Mouse (Mus musculus): ENCODE measurements at regions not wholly inside any gene's neighbourhood (a gene's known extent, or its start where the extent isn't known, plus 50 kb on each side); places are given as distances from the start of the nearest gene placed in this dataset.

DNA sequence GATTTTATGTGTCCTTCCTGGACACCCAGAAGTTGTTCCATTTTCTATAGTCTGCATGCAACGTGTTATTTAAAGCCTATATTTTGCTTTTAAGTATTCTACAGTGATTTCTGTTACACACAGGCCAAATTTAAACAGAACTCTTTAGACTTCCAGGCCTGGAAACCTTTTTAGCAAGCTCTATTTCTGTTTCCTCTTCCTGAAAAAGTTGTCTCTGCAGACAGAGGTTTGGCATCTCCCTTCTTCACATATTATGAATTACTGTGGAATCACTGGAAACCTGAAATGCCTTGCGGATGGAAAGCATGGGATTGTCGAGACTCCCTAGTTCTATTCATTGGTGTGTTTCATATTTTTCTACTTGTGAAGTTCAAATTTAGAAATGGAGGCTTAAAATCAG, 530.7 kb downstream of the Cd109 start:
- DNase-seq = no peak

DNA sequence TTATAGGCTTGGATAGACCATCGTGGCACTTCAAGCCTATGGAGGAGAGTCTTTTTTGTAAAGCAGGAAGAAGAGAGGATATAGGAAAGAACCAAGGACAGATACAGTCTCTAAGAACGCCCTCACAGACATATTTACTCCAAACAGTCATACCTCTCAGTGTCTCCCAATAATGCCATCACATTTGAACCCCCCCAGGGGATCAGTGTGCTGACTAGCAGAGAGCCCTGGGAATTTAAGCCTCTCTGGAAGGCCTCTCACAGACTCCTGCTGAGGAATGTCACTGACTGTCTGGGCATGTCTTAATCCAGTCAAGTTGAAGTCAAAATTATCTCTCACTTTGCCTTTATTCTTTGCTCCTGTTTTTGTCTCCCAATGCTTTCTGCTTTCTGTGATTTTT, 550.2 kb downstream of the Cd109 start:
- DNase-seq = no peak

GRCm38 (mm10) chr9:79173036-79173435, 545.6 kb downstream of the Col12a1 start:
- no peak for DNase-seq

GRCm38 (mm10) chr9:79179954-79180353, 538.7 kb downstream of the Col12a1 start:
- no peak for DNase-seq

DNA sequence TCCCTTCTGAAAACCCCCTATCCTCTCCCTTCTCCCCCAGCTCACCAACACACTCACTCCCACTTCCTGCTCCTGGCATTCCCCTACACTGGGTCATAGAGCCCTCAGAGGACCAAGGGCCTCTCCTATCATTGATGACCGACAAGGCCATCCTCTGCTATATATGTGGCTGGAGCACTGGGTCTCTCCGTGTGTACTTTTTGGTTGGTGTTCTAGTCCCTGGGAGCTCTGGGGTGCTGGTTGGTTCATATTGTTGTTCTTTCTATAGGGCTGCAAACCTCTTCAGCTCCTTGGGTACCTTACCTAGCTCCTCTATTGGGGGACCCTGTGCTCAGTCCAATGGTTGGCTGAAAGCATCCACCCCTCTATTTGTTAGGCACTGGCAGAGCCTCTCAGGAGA, 523.2 kb downstream of the Col12a1 start:
- no peak for DNase-seq

DNA sequence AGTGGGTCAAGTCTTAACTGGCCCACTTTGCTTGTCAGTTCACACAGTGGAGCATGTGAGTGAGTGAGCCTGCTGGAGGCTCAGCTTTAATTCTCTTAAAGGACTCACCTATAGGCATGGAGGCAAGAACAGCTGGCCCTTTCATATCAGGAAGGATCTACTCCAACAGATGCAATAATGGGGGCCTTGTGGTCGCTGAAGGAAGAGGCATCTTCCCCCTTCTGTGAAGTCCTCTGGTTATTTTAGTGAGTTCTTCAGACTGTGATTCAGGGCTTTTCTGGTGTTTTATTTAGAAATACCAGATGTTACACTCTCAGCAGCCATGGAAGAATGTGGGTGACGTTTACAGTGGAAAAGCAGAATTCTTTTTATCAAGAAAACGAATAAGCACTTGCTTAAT, 516.9 kb downstream of the Col12a1 start:
- no peak for DNase-seq

GRCm38 (mm10) chr9:79213364-79213763, 505.3 kb downstream of the Col12a1 start:
- no peak for DNase-seq

GRCm38 (mm10) chr9:79215986-79216385, 502.6 kb downstream of the Col12a1 start:
- DNase-seq = no peak

- no peak for DNase-seq
Observed at GRCm38 (mm10) chr9:79216432-79216831, 502.2 kb downstream of the Col12a1 start.

- no peak for DNase-seq
Observed at GRCm38 (mm10) chr9:79233081-79233480, 485.6 kb downstream of the Col12a1 start.

DNA sequence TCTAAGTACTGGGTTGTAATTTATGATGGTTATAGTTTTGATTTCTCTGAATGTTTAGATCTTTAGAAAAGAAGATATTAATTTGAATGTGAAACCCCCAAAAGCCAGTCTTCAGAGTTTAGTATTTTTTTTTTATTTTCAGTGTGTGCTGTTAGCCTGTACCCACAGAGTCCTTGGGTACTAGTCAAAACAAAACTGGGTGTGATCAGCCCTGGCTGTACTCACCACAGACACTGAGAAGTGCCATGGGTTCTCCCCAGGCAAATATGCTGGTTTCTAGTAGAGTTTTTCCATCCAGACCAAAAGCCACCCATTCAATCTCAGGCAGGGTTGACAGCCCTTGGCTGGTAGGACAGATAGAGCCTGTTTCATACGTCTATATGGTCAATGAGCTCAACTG, 484.9 kb downstream of the Col12a1 start:
- no peak for DNase-seq

DNA sequence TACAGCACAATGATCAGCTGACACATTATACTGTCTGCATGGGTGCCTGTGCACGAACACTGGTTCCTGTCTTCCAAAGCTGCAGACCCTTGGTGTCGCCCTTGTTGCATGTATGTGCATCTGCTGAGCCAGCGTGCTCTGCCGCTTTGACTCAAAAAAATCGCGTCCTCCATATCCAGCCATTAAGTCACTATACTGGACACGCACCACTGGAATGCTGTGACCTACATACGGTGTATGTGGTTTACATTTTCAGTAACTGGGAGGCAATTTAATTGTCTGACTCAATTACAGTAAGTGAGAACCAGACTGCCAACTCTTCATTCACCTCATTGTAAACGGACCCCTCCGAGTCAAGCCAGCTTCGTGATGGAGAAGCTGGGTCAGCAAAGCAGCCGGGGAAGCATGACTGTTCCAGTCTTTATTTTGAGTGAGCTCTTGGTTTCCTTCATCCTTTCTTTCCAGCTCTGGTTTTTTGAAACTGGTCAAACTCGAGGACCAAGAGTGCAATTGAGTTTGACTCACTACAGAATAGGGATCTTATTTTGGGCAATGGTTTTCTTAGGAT, 448.9 kb downstream of the Col12a1 start:
- DNase-seq = no peak

DNA sequence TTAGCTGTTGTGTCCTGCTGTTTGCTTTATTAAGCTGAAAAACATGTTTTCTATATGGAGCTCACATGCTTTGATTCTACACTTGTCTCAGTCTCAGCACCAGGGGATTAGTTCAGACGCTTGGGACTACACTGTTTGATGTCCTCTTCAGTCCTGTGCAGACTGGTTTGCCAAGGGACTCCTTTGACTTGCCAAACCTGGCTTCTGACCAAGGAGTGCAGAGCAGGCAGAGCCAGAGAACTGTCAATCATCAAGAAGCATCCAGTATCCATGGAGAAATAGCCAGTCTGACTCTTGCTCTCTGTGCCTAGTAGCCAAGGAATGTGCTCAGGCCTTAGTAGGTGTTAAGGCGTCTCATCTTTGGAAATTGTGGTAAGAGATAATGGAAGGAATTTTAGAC, 448.4 kb downstream of the Col12a1 start:
- peak; percentile 65 for DNase-seq

- DNase-seq = no peak
Observed at GRCm38 (mm10) chr9:79287849-79288248, 430.8 kb downstream of the Col12a1 start.

- DNase-seq = peak; percentile 61
Observed at GRCm38 (mm10) chr9:79295306-79295705, 423.3 kb downstream of the Col12a1 start.

DNA sequence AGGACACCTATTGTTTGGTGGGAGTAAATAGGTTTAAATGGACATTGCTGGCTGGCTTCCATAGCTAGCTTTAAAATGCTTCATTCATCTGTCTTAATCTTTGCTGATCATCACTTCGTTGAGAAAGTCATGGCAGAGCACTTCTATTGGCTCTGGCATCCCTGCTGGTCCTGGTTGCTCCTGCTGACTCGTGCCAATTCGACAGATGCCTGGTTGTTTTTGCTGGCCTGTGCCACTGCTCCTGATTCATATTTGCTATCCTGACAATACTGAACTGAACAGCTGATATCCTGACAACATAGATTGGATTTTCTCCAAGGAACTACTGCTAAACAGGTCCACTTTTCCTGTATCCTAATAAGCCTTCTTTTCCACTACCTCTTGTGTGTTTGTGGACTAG, 417.1 kb downstream of the Col12a1 start:
- DNase-seq = peak; percentile 80

GRCm38 (mm10) chr9:79310591-79310990, 408.0 kb downstream of the Col12a1 start:
- no peak for DNase-seq

DNA sequence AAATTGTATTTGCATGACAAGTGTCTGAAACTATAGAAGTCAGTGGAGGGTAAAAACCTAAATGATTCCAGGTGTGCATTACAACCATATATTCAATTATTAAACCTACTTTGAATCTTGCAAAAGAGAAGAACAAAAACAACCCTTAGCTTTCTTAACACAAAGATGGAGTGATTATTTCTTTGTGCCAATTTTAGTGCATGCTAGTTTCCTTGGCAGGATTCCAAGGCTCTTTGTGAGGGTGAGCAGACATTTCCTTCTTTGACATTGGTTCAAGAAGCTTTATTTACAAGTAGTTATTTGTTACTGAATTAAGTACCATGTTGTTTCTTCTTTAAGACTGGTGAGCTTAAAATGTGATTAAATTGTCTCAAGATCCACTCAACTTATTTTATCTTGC, 401.2 kb downstream of the Col12a1 start:
- DNase-seq = no peak

DNA sequence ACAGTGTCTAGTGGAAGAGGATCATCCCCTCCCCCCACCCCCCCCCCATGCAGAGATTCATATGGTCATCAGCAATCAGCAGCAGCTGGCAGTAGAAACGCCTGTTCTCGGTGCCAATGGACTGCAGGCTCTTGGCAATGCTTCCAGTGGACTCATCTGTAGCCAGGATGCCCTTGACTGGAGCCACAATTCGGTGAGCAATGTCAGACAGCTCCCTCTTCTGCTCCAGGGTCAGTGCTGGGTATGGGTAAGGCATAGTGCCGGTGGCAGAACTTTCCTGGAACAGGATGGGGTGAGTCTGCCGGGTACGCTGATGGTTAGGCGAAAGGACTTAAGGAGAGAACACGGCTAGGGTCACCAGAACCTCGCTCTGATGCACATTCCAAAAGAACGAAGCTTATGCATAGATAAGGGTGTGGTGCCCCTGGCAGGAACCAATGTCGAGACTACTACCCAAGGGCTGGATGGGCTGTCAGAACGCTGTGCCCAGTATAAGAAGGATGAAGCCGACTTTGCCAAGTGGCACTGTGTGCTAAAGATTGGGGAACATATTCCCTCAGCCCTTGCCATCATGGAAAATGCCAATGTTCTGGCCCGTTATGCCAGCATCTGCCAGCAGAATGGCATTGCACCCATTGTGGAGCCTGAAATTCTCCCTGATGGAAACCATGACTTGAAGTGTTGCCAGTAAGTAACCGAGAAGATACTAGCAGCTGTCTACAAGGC, 372.1 kb downstream of the Col12a1 start:
- peak; percentile 70 for DNase-seq

- no peak for DNase-seq
Observed at GRCm38 (mm10) chr9:79392020-79392419, 326.6 kb downstream of the Col12a1 start.

GRCm38 (mm10) chr9:79414989-79415388, 303.6 kb downstream of the Col12a1 start:
- no peak for DNase-seq

DNA sequence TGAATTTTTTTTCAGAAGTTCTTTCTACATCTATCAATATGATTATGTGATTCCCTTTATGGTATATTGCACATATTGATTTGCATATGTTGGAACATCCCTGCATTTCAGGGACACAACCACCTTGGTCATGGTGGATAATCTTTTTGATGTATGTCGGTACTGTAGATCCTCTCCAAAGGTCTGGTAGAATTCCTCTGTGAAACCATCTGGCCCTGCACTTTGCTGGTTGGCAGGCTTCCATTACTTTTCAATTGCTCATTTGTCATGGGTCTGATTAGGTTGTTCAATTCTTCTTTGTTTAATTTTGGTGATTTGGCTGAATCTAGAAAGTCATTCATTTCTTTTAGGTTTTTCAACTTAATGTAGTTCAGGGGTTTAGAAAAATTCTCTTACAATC, 288.2 kb downstream of the Col12a1 start:
- peak; percentile 37 for DNase-seq

DNA sequence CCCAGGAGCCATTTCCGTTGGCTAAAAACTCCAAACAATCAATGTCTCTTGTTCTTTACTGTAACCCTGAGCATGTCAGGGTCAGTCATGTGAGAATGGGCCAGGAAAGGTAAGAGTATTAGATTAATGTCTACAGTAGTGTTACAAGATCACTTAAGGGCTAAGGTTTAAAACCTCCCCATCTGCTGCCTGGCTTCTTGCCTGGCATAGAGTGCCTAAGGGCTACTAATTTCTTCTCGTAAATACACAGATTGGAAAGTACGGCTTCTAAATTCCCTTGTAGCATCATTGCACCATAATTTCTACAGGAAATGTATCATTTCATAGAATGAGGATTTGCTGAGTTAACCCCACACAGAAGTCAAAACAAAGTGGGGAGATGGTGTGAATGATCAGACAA, 281.0 kb downstream of the Col12a1 start:
- no peak for DNase-seq

GRCm38 (mm10) chr9:79439233-79439960, 279.2 kb downstream of the Col12a1 start:
- no peak for DNase-seq

Measured in cerebellum, adult 8-10 months (tissue).